Mouse (Mus musculus) liver, adult 2 months (tissue): ENCODE measurements around the gene Prim1. TPM values are rescaled to one million over a fixed set of nuclear protein-coding genes. Genes with fewer than 3 reads are reported as not detected.
A peak's percentile ranks its signal among the peaks of the same experiment; 100 is the strongest.

Source experiments
- DNase-seq: peaks from one replicate; pipeline ENCODE4 v3.0.0-alpha.2; 2011; ENCODE audit warnings: low read depth, low spot score; ENCODE audit errors: extremely low read depth
- H3K27ac ChIP-seq: fragments of 200-500 bp; replicated peaks from 2 replicates; pipeline ENCODE4 v1.5.1; 2012; ENCODE audit warnings: low read depth, mild to moderate bottlenecking, control low read depth, inconsistent platforms, low read length; ENCODE audit not compliant: insufficient read depth
- H3K27me3 ChIP-seq: fragments of 200-500 bp; 2 replicates; pipeline ENCODE4 v1.6.1; 2012; ENCODE audit warnings: mild to moderate bottlenecking, moderate library complexity, low read length, inconsistent platforms; ENCODE audit not compliant: control insufficient read depth, insufficient read depth
- H3K36me3 ChIP-seq: fragments of 200-500 bp; 2 replicates; pipeline ENCODE4 v1.6.1; 2012; ENCODE audit warnings: low read length, inconsistent platforms; ENCODE audit not compliant: control insufficient read depth, insufficient read depth
- H3K4me1 ChIP-seq: fragments of 200-500 bp; 2 replicates; pipeline ENCODE4 v1.6.1; 2011; ENCODE audit warnings: low read length; ENCODE audit not compliant: control insufficient read depth, insufficient read depth
- H3K4me3 ChIP-seq: fragments of 200-500 bp; 2 replicates; pipeline ENCODE4 v1.5.1; 2011; ENCODE audit warnings: low read depth, mild to moderate bottlenecking, control low read depth, low read length, moderate library complexity; ENCODE audit not compliant: insufficient read depth
- H3K79me2 ChIP-seq: fragments of 200-500 bp; 2 replicates; pipeline ENCODE4 v1.6.1; 2012; ENCODE audit warnings: inconsistent platforms, mild to moderate bottlenecking, low read length, moderate library complexity; ENCODE audit not compliant: control insufficient read depth, insufficient read depth
- H3K9ac ChIP-seq: fragments of 200-500 bp; 2 replicates; pipeline ENCODE4 v1.6.1; 2012; ENCODE audit warnings: low read depth, mild to moderate bottlenecking, control low read depth, inconsistent platforms, low read length
- CTCF ChIP-seq: fragments of 200-500 bp; IDR thresholded peaks from 2 replicates; pipeline ENCODE4 v1.5.1; 2011; ENCODE audit warnings: low read depth, low read length, control low read depth
- POLR2A ChIP-seq: fragments of 200-500 bp; IDR thresholded peaks from 2 replicates; pipeline ENCODE4 v1.6.1; 2011; ENCODE audit warnings: low read length, control low read depth; ENCODE audit not compliant: insufficient read depth; ENCODE audit errors: extremely low read depth
- WGBS: fragments of 180-500 bp; shearing (Covaris S2); methylation state at CpG from one replicate; pipeline ENCODE4 v1.1.7; 2018; 5-methylcytosine and 5-hydroxymethylcytosine counted together
- polyA plus RNA-seq: library from polyadenylated mRNA; depleted of rRNA; stranded (reverse); fragments of >200 nt; gene quantifications from 2 replicates; pipeline ENCODE4 v1.2.3, GENCODE M21; 2012
- total RNA-seq: library from RNA; depleted of rRNA; stranded (reverse); fragments of >200 nt; gene quantifications from 2 replicates; pipeline ENCODE4 v1.2.3, GENCODE M21; 2014

Prim1 gene
- total and polyA plus RNA-seq, 2 experiments: 1.3 to 3.5 TPM

- peaks cover 18% of the 10 kb centered on the region for H3K4me1 ChIP-seq
- H3K79me2 ChIP-seq: peaks cover 21% of the 10 kb centered on the region; the same call in 1 of the 2 replicates
- H3K36me3 ChIP-seq: peaks cover 5% of the 10 kb centered on the region
- TF ChIP-seq POLR2A: no peak
- peak; percentile 63 for DNase-seq
- peak overlapping the region; percentile 98 for H3K9ac ChIP-seq
- no peaks in the 10 kb centered on the region for H3K27me3 ChIP-seq
- peak overlapping the region; percentile 95 for H3K27ac ChIP-seq
- WGBS: 1% methylated on average over 18 of the region's 18 CpGs
- peak overlapping the region; percentile 97 for H3K4me3 ChIP-seq
Observed at GRCm38 (mm10) chr10:128058184-128058583, 43.2 kb downstream of the Prim1 start.

- Histone ChIP-seq H3K27ac (peak within 1 kb of the TSS; percentile 95), H3K79me2 (peaks cover 25% of the 10 kb centered on the region), H3K9ac (peak within 1 kb of the TSS; percentile 98), H3K4me3 (peak within 1 kb of the TSS; percentile 97), H3K36me3 (peaks cover 6% of the 10 kb centered on the region), H3K27me3 (no peaks in the 10 kb centered on the region), H3K4me1 (peaks cover 19% of the 10 kb centered on the region)
- peak; percentile 51 for TF ChIP-seq POLR2A
- no peak for TF ChIP-seq CTCF
- DNase-seq: peak; percentile 65
- WGBS: under 1% methylated on average over 69 of the region's 72 CpGs
Observed at GRCm38 (mm10) chr10:128058601-128059151, 43.7 kb downstream of the Prim1 start, which contains the start of gene Ptges3. Gene Ptges3 (plus strand): TSS chr10:128058954.

- Histone ChIP-seq H3K27me3 (no peaks in the 10 kb centered on the region), H3K27ac (peak overlapping the region; percentile 76), H3K4me3 (peak overlapping the region; percentile 97), H3K4me1 (peaks cover 23% of the 10 kb centered on the region), H3K79me2 (peaks cover 29% of the 10 kb centered on the region), H3K9ac (peak overlapping the region; percentile 90), H3K36me3 (peaks cover 10% of the 10 kb centered on the region)
- WGBS: under 1% methylated on average over 62 of the region's 62 CpGs
- peak; percentile 77 for DNase-seq
- TF ChIP-seq CTCF (no peak), POLR2A (no peak)
Observed at GRCm38 (mm10) chr10:128059207-128059981, 44.4 kb downstream of the Prim1 start.

DNA sequence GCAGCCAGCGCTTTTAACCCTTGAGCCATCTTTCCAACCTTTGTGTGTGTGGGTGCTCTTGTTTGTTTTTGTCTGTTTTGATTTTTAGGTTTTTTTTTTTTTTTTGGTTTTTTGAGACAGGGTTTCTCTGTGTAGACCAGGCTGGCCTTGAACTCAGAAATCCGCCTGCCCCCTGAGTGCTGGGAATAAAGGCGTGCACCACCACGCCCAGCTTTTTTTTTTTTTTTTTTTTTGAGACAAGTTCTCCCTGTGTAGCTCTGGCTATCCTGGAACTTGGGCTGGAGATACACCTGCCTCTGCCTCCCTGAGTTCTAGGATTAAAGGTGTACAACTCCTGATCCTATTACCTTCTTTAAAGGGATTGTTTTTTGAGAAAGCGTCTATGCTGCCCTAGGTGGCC lies 46.1 kb downstream of the Prim1 start:
- WGBS: 40% methylated on average over 5 of the region's 5 CpGs
- Histone ChIP-seq H3K27me3 (no peaks in the 10 kb centered on the region), H3K79me2 (peaks cover 43% of the 10 kb centered on the region), H3K36me3 (peaks cover 15% of the 10 kb centered on the region), H3K9ac (no peak overlapping the region), H3K27ac (peak overlapping the region; percentile 42; the same call in 1 of the 2 replicates), H3K4me3 (no peak overlapping the region), H3K4me1 (peaks cover 23% of the 10 kb centered on the region)
- DNase-seq: no peak
- no peak for TF ChIP-seq POLR2A
- no peak for TF ChIP-seq CTCF

GRCm38 (mm10) chr10:128062221-128062989 lies 47.4 kb downstream of the Prim1 start:
- peaks cover 48% of the 10 kb centered on the region for H3K79me2 ChIP-seq
- peak overlapping the region; percentile 29; the same call in 1 of the 2 replicates for H3K9ac ChIP-seq
- H3K27ac ChIP-seq: peak overlapping the region; percentile 87
- peaks cover 23% of the 10 kb centered on the region for H3K4me1 ChIP-seq
- DNase-seq: peak; percentile 94
- no peak for TF ChIP-seq POLR2A
- TF ChIP-seq CTCF: no peak
- H3K27me3 ChIP-seq: no peaks in the 10 kb centered on the region
- WGBS: 39% methylated on average over 6 of the region's 6 CpGs
- peaks cover 15% of the 10 kb centered on the region for H3K36me3 ChIP-seq
- peak overlapping the region; percentile 52; the same call in 1 of the 2 replicates for H3K4me3 ChIP-seq
